Mouse (Mus musculus) ES-Bruce4 (cell line): Measurements from ENCODE around the gene Srsf5. TPM values are rescaled to one million over a fixed set of nuclear protein-coding genes. Genes with fewer than 3 reads are reported as not detected.
"Not testable (repeated sequence)": the region's sequence is repeated elsewhere in the genome, so short reads cannot be mapped to it uniquely, and the experiment has no call there.

Experiments
- H3K27ac ChIP-seq: 2 replicates; pipeline ENCODE4 v1.5.1; 2012; ENCODE audit warnings: low read length, inconsistent platforms; ENCODE audit not compliant: insufficient read depth
- H3K27me3 ChIP-seq: 2 replicates; pipeline ENCODE4 v1.6.1; 2012; ENCODE audit warnings: mild to moderate bottlenecking, low read length, inconsistent platforms; ENCODE audit not compliant: control insufficient read depth, poor library complexity, insufficient read depth, severe bottlenecking
- H3K36me3 ChIP-seq: 2 replicates; pipeline ENCODE4 v1.6.1; 2012; ENCODE audit warnings: inconsistent platforms, mild to moderate bottlenecking, low read length, moderate library complexity; ENCODE audit not compliant: control insufficient read depth, poor library complexity, insufficient read depth, severe bottlenecking
- H3K4me1 ChIP-seq: one replicate; pipeline ENCODE4 v1.8.1; 2011; ENCODE audit warnings: low read length; ENCODE audit not compliant: control insufficient read depth, insufficient read depth
- H3K4me3 ChIP-seq: 2 replicates; pipeline ENCODE4 v1.5.1; 2011; ENCODE audit warnings: low read depth, mild to moderate bottlenecking, low read length
- H3K9ac ChIP-seq: 2 replicates; pipeline ENCODE4 v1.6.1; 2012; ENCODE audit warnings: low read depth, mild to moderate bottlenecking, inconsistent platforms; ENCODE audit not compliant: poor library complexity, severe bottlenecking
- H3K9me3 ChIP-seq: replicated peaks from 2 replicates; pipeline ENCODE4 v1.6.1; 2012; ENCODE audit warnings: mild to moderate bottlenecking, low read length, inconsistent platforms; ENCODE audit not compliant: control insufficient read depth, poor library complexity, insufficient read depth, severe bottlenecking
- CTCF ChIP-seq: IDR thresholded peaks from one replicate; pipeline ENCODE4 v1.8.1; 2011; ENCODE audit warnings: low read depth, low read length
- EP300 ChIP-seq: IDR thresholded peaks from 2 replicates; pipeline ENCODE4 v1.6.1; 2011; ENCODE audit warnings: low read depth, low read length; ENCODE audit not compliant: insufficient read depth
- POLR2A ChIP-seq: IDR thresholded peaks from one replicate; pipeline ENCODE4 v1.8.1; 2011; ENCODE audit warnings: low read length; ENCODE audit not compliant: insufficient read depth
- polyA plus RNA-seq: library from polyadenylated mRNA; stranded (reverse); fragments of >200 nt; gene quantifications from 2 replicates; pipeline ENCODE4 v1.2.4, GENCODE M21; 2011; ENCODE audit warnings: low read depth; ENCODE audit not compliant: missing spikeins, insufficient read depth, insufficient read length

Gene Srsf5
- polyA plus RNA-seq, 1 experiment = 605 TPM

- Histone ChIP-seq H3K27ac (no peak overlapping the region), H3K4me3 (no peak overlapping the region), H3K27me3 (no peaks in the 10 kb centered on the region), H3K9ac (no peak overlapping the region), H3K4me1 (no peaks in the 10 kb centered on the region), H3K36me3 (peaks cover 7% of the 10 kb centered on the region), H3K9me3 (no peaks in the 10 kb centered on the region)
- TF ChIP-seq EP300 (no peak), POLR2A (no peak), CTCF (no peak)
Observed at GRCm38 (mm10) chr12:80941886-80942285, 3.4 kb upstream of the Srsf5 start.

- Histone ChIP-seq H3K27ac (no peak overlapping the region), H3K9me3 (no peaks in the 10 kb centered on the region), H3K9ac (no peak overlapping the region), H3K4me3 (no peak overlapping the region), H3K4me1 (no peaks in the 10 kb centered on the region), H3K27me3 (no peaks in the 10 kb centered on the region), H3K36me3 (peaks cover 21% of the 10 kb centered on the region)
- no peak for TF ChIP-seq CTCF
- TF ChIP-seq POLR2A = no peak
- no peak for TF ChIP-seq EP300
Observed at GRCm38 (mm10) chr12:80943395-80943794, 1.9 kb upstream of the Srsf5 start.

- H3K9me3 ChIP-seq = no peaks in the 10 kb centered on the region
- H3K4me3 ChIP-seq = no peak overlapping the region
- H3K9ac ChIP-seq = peak overlapping the region; percentile 44; the same call in 1 of the 2 replicates
- H3K27ac ChIP-seq = no peak overlapping the region
- TF ChIP-seq EP300 = no peak
- no peak for TF ChIP-seq POLR2A
- TF ChIP-seq CTCF = no peak
- H3K27me3 ChIP-seq = no peaks in the 10 kb centered on the region
- no peaks in the 10 kb centered on the region for H3K4me1 ChIP-seq
- H3K36me3 ChIP-seq = peaks cover 28% of the 10 kb centered on the region
Observed at GRCm38 (mm10) chr12:80944204-80944603, 1.1 kb upstream of the Srsf5 start.

GRCm38 (mm10) chr12:80944963-80945333 lies 356 bp upstream of the Srsf5 start:
- H3K9me3 ChIP-seq, H3K27me3 ChIP-seq, H3K4me1 ChIP-seq: not testable (repeated sequence)
- Histone ChIP-seq H3K27ac (peak overlapping the region; percentile 9; the same call in 1 of the 2 replicates), H3K36me3 (peaks cover 34% of the 10 kb centered on the region), H3K9ac (peak overlapping the region; percentile 44; the same call in 1 of the 2 replicates), H3K4me3 (peak overlapping the region; percentile 63)

- Histone ChIP-seq H3K9me3 (no peaks in the 10 kb centered on the region), H3K27me3 (no peaks in the 10 kb centered on the region), H3K27ac (peak overlapping the region; percentile 54; the same call in 1 of the 2 replicates), H3K4me3 (peak overlapping the region; percentile 81), H3K4me1 (no peaks in the 10 kb centered on the region), H3K9ac (peak overlapping the region; percentile 89), H3K36me3 (peaks cover 40% of the 10 kb centered on the region)
- TF ChIP-seq CTCF = no peak
- TF ChIP-seq POLR2A = no peak
- no peak for TF ChIP-seq EP300
Observed at GRCm38 (mm10) chr12:80945996-80946355, 672 bp downstream of the Srsf5 start.

GRCm38 (mm10) chr12:80948202-80948601 lies 2.9 kb downstream of the Srsf5 start:
- peak overlapping the region; percentile 0; the same call in 1 of the 2 replicates for H3K27ac ChIP-seq
- no peaks in the 10 kb centered on the region for H3K9me3 ChIP-seq
- no peak for TF ChIP-seq POLR2A
- no peak for TF ChIP-seq EP300
- no peak for TF ChIP-seq CTCF
- H3K4me1 ChIP-seq = no peaks in the 10 kb centered on the region
- peak overlapping the region; percentile 10 for H3K4me3 ChIP-seq
- no peaks in the 10 kb centered on the region for H3K27me3 ChIP-seq
- H3K9ac ChIP-seq = peak overlapping the region; percentile 16; the same call in 1 of the 2 replicates
- H3K36me3 ChIP-seq = peaks cover 61% of the 10 kb centered on the region

- H3K36me3 ChIP-seq = peaks cover 75% of the 10 kb centered on the region
- H3K9me3 ChIP-seq, H3K9ac ChIP-seq, H3K27ac ChIP-seq, H3K27me3 ChIP-seq, H3K4me3 ChIP-seq, H3K4me1 ChIP-seq: not testable (repeated sequence)
Observed at GRCm38 (mm10) chr12:80949603-80950002, 4.3 kb downstream of the Srsf5 start.
